Mouse (Mus musculus): ENCODE measurements around the gene Nova1. TPM values are rescaled to one million over a fixed set of nuclear protein-coding genes. Genes with fewer than 3 reads are reported as not detected.

Nova1 gene
- polyA plus RNA-seq, 1 experiment from 2014 or later = 19.3 TPM

- H3K4me1 ChIP-seq = peaks cover 16% of the 10 kb centered on the region
- no peak overlapping the region for H3K4me3 ChIP-seq
- no peaks in the 10 kb centered on the region for H3K9me3 ChIP-seq (replicated peaks)
- peaks cover 17% of the 10 kb centered on the region for H3K27me3 ChIP-seq
- H3K27ac ChIP-seq = no peak overlapping the region
- H3K36me3 ChIP-seq (ENCODE audit: poor library complexity, severe bottlenecking) = no peaks in the 10 kb centered on the region
- ATAC-seq = peak; percentile 45; the same call in 1 of the 2 replicates
- H3K4me2 ChIP-seq = no peak overlapping the region
- H3K9ac ChIP-seq = no peak overlapping the region
- WGBS = 84% methylated on average over 6 of the region's 6 CpGs
These were observed 173.3 kb downstream of the Nova1 start for GRCm38 (mm10) chr12:46645365-46645962.

All from forebrain, embryonic 13.5 days (tissue).